Mouse (Mus musculus) CD4-positive, CD25-positive, alpha-beta regulatory T cell, adult 2 months (primary cell): ENCODE results near the gene Rnf5.

Source experiments
- DNase-seq: peaks from one replicate; pipeline ENCODE4 v3.0.0-alpha.2; 2012; ENCODE audit warnings: low read depth, low spot score

Gene Rnf5

GRCm38 (mm10) chr17:34632261-34632691 is 28.8 kb upstream of the Rnf5 start:
- peak; percentile 79 for DNase-seq

DNA sequence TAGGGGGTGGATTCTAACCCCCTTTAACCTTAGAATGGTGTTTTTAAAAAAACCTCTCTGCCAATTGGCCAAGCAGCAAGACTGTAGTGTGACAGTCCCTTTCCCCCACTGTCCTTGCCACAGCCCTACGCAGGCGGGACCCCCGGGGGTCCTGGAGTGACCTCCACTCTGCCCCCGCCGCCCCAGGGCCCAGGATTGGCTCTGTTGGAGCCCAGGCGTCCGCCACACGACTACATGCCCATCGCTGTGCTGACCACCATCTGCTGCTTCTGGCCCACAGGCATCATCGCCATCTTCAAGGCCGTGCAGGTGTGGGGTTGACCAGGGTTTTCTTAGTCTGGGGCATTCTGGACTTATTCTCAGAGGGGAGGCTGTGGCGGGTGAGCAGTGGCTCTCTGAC is 28.2 kb upstream of the Rnf5 start:
- DNase-seq, result no peak

- DNase-seq, result peak; percentile 43
Measured at GRCm38 (mm10) chr17:34630761-34631301, 27.3 kb upstream of the Rnf5 start.

DNA sequence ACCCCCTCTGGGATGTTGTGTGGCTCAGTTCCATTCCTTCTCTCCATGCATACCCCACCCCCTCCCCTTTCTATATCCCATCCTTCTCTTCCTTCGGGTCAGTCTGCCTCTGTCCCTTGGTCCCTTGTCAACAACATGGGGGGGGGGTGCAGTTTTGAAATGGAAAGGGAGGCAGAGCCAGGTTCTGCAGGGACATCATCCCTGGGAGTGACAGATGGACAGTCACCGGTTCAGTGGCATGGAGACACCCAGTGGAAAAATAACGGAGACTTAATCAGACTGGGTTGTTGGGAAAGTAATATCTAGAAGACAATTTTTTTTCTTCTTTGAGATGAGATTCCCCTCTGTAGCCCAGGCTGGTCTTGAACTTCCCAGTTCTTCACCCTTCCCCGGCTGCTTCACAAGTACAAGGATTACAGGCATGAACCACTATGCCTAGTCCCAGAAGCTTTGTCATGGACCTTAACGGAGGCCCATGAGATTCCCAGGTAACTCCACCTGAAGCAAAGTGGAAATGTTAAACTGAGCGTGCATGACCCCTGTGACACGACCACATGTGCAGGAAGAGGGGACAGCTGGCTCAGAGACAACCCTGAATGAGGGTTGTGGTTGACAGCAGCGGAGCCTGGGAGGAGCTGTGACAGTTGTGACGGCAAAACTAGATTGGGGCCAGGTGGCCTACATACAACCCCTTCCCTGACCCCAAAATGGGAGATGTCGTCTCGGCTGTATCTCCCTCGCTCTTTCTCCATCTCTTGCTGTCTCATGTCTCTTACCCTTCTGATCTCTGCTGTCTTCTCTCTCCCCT is 26.5 kb upstream of the Rnf5 start:
- peak; percentile 69 for DNase-seq

- DNase-seq, result peak; percentile 51
Measured at GRCm38 (mm10) chr17:34629221-34629751, 25.8 kb upstream of the Rnf5 start, which contains the start of gene Prrt1. Gene Prrt1 (plus strand): TSS chr17:34629533.

DNA sequence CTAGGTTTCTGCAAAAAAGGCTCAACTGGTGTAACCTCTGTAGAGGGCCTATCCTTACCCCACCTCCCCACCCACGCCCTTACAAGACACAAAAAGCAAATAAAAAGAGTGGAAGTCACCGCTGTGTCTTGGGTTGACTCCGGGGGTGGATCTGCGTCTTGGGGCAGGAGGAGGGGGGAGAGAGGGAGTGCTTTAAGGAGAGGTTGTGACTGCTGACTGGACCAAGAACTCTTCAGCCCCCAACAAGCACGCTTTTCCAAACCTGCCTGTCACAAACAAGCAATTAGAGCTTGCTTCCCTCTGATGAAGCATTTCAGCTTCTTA is 25.1 kb upstream of the Rnf5 start:
- DNase-seq, result peak; percentile 47

GRCm38 (mm10) chr17:34627943-34628643 is 24.6 kb upstream of the Rnf5 start, which contains the start of gene Ppt2:
Gene Ppt2 (minus strand): TSS chr17:34628510.
- peak; percentile 52 for DNase-seq

GRCm38 (mm10) chr17:34627093-34627942 is 23.8 kb upstream of the Rnf5 start:
- peak; percentile 87 for DNase-seq

DNA sequence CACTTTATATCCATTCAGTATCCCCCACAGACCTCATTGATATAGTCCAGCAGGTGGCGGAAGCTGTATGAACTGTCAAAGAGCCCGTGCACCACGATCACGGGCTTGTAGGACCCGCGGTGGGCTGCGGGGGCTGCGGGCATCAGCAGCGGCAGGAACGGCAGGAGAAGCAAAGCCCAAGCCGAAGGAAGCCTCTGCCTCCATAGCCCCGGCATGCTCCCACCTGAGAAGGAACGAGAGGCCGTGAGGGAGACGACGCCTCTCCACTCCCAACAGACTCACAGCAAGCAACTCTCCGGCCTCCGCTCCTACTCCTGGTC is 23.2 kb upstream of the Rnf5 start:
- peak; percentile 64 for DNase-seq

DNA sequence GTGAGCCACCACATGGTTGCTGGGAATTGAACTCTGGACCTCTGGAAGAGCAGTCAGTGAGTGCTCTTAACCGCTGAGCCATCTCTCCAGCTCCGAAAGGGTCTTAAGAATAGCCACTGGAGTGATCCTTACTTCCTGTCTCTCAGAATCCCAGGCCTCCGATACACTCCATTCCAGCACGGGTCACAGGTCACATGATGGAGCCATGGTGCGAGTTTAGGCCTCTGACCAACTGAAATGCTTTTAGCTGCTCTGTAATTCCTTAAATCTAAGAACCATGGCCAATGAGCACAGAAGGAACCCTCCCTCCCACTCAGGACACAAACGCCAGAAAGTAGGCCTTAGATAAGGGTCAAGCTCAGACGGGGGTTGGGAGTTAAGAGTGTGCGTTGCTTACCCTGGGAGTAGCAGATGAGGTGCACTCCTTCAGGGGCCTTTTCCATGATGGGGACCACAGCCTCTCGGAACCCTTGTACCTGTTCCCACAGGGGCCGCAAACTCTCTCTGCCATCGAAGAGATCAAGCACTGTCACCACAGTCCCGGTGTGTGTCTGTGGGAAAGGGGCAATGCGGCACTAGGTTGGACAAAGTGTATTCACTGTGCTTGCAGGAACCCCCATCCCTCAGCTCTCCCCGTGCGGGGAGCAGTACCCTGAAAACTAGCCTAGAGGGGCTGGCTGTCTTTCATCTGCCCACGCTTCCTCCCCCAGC is 22.7 kb upstream of the Rnf5 start:
- no peak for DNase-seq

DNA sequence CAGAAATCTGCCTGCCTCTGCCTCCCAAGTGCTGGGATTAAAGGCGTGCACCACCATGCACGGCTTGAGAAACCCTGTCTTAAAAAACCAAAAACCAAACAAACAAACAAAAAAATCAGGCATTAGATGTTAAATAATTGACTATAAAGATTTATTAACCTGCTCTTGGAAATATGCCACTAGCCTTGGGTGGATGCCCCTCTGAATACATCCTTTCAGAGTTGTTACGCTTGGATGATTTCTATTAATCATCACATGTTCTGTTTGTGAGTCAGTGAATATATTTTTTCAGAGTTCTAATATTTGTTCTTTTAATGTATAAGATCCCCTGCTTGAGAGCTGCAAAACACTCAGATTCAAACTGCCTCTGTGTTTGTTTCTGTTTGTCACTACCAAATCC is 21.5 kb upstream of the Rnf5 start:
- no peak for DNase-seq

DNA sequence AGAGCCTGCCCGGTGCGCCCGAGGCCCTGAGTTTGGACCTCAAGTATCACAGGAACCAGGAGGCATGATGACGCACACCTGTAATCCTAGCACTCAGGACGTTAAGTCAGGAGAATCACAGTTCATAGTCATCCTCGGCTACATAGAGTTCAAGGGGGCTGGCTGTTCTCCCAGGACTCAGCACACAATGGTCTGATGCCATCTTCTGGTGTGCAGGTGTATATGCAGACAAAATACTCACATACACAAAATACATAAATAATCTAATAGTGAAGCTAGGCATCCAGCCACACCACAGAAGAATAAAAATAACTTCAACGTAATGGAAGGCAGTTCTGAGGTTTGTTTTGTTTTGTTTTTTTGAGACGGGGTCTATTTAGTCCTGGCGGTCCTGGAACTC is 19.7 kb upstream of the Rnf5 start:
- no peak for DNase-seq

- DNase-seq, result no peak
Measured at GRCm38 (mm10) chr17:34621006-34621405, 17.5 kb upstream of the Rnf5 start.

- DNase-seq, result peak; percentile 89
Measured at GRCm38 (mm10) chr17:34618999-34619398, 15.5 kb upstream of the Rnf5 start.

DNA sequence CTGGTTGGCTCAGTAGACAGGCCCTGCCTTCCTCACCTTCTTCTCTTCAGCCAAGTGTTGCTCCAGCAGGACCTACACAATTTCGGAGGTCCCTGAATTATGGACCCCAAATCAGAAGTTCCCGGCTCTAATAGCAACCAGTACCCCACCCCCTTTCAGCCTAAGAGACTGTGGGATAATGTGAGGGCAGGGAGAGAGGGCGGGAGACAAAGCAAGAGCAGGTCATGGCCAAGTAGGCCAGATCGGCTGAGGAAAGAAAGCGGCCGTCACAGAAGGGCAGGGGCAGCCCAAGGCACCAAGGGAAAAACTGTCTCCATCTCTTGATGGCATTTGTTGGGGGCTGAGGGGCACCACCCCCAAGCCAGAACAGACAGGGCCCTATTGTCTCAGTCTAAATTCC is 12.4 kb upstream of the Rnf5 start, which contains the start of gene Egfl8:
Egfl8 (minus strand) TSS at position 101 of the 400 bp plus-strand sequence.
- no peak for DNase-seq

GRCm38 (mm10) chr17:34613830-34614229 is 10.3 kb upstream of the Rnf5 start:
- DNase-seq, result no peak

GRCm38 (mm10) chr17:34613054-34613645 is 9.7 kb upstream of the Rnf5 start:
- no peak for DNase-seq

DNA sequence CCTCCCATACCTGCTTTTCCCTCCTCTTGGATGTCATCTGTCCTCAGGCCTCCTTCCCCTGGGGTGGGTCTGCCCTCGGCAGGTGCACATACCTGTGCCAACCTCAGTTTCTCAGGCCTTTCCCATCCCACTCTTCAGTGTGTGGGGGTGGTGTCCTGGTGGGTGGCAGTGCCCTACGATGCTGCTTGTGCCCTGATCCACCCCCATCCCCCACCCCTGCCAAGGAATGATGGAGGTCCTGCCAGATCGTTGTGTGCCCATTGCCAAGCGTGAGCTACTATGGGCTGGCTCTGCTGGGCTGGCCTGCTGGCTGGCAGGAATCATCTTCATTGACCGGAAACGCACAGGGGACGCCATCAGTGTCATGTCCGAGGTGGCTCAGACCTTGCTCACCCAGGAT is 7.6 kb upstream of the Rnf5 start:
- no peak for DNase-seq

DNA sequence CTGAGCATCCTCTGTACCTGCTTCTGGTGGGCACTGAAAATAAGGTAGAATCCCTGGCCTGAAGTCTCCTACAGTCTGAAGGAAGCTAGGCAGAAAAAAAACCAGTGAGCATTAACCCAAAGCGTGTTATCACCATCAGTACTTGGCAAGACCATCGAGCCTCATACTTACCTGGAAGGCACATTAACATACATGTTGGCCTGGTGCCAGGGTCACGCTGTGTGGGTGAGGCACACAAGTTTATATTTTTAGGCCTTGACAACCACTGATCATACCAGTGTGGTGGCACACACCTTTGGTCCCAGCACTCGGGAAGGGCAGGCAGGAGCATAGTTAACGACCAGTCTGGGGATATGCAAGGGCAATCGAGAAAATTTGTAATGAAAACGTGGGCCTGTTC is 4.5 kb upstream of the Rnf5 start:
- DNase-seq, result no peak

GRCm38 (mm10) chr17:34606186-34607039 is 2.9 kb upstream of the Rnf5 start:
- DNase-seq, result peak; percentile 44
